Mouse (Mus musculus): ENCODE data around the gene Samd3. TPM values are rescaled to one million over a fixed set of nuclear protein-coding genes. Genes with fewer than 3 reads are reported as not detected.

The Samd3 gene
- polyA plus RNA-seq, 1 experiment from 2014 or later = not detected

DNA sequence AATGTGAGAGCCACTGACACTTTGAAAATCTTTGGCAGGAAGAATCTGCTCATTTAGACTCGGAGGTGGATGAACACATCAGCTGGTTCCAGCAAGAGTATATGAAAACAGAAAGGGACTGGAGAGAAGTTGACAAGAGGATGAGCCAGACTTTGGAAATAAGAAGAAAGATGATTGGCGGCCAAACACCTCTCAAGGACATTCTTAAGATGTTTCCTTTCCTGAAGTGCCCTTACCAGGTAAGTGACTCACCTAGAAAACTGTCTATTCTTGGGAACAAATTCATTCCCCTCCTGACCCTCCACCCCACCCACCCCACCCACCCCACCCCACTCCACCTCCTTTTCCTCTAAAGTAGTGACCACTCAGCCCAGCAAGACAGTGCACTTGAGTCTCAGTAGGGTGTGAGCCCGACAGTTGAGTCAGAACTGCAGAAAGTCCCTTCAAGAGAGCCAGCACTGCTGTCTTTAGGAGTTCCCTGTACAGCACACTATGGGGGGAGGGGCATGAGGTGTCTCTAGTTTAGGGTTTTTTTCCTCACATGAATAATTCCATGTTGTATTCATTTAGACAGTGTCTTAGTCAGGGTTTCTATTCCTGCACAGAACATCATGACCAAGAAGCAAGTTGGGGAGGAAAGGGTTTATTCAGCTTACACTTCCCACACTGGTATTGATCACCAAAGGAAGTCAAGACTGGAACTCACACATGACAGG is 34.4 kb downstream of the Samd3 start:
- Histone ChIP-seq H3K36me3 (ENCODE audit: control insufficient read depth, insufficient read depth, low read length) (no peaks in the 10 kb centered on the region), H3K4me1 (ENCODE audit: control insufficient read depth in 2 of 2, insufficient read depth in 2 of 2, low read length in 2 of 2) (no peaks in the 10 kb centered on the region), H3K27ac (replicated peaks in 1 of 2; ENCODE audit: control insufficient read depth in 1 of 2, insufficient read depth in 1 of 2, low read depth in 2 of 2, low read length in 2 of 2) (no peak overlapping the region), H3K27me3 (ENCODE audit: control insufficient read depth, insufficient read depth, low read length) (no peaks in the 10 kb centered on the region), H3K9me3 (ENCODE audit: control insufficient read depth, low read length) (no peaks in the 10 kb centered on the region), H3K9ac (ENCODE audit: low read length) (no peak overlapping the region), H3K4me2 (ENCODE audit: low read length) (no peak overlapping the region), H3K4me3 (ENCODE audit: control insufficient read depth in 1 of 2, insufficient read depth in 1 of 2, low read depth in 1 of 2, low read length in 2 of 2) (no peak overlapping the region)
- ATAC-seq (ENCODE audit: insufficient number of reproducible peaks, insufficient read depth, low FRiP score, low read depth) = no peak
- 78% methylated on average over 3 of the region's 3 CpGs for WGBS

DNA sequence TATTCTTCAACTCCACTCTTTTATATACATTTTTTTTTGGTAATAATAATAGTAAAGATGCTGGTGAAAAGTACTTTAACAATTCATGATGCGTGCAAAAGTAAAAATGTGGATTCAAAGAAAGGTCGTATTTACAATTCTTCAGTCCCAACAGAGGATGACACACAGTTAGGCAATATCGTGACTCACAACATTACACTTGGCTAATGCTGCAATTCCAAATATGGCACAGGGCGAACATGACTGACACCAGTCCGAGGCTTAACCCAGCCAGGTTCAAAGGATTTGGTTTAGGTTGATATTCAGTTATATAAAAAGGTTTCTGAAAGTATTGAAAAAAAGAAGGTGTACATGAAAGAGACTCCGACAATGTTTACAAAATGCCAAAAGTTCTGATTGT is 45.9 kb downstream of the Samd3 start:
- ATAC-seq (ENCODE audit: insufficient number of reproducible peaks, insufficient read depth, low FRiP score, low read depth) = no peak
- peaks cover 52% of the 10 kb centered on the region for H3K36me3 ChIP-seq (ENCODE audit: control insufficient read depth, insufficient read depth, low read length)
- no peaks in the 10 kb centered on the region for H3K27me3 ChIP-seq (ENCODE audit: control insufficient read depth, insufficient read depth, low read length)
- 87% methylated on average over 6 of the region's 6 CpGs for WGBS
- H3K4me2 ChIP-seq (ENCODE audit: low read length) = no peak overlapping the region
- no peak overlapping the region for H3K9ac ChIP-seq (ENCODE audit: low read length)
- H3K4me3 ChIP-seq (ENCODE audit: control insufficient read depth in 1 of 2, insufficient read depth in 1 of 2, low read depth in 1 of 2, low read length in 2 of 2) = no peak overlapping the region
- no peaks in the 10 kb centered on the region for H3K9me3 ChIP-seq (ENCODE audit: control insufficient read depth, low read length)
- H3K4me1 ChIP-seq (ENCODE audit: control insufficient read depth in 2 of 2, insufficient read depth in 2 of 2, low read length in 2 of 2) = no peaks in the 10 kb centered on the region
- H3K27ac ChIP-seq (replicated peaks in 1 of 2; ENCODE audit: control insufficient read depth in 1 of 2, insufficient read depth in 1 of 2, low read depth in 2 of 2, low read length in 2 of 2) = no peak overlapping the region

DNA sequence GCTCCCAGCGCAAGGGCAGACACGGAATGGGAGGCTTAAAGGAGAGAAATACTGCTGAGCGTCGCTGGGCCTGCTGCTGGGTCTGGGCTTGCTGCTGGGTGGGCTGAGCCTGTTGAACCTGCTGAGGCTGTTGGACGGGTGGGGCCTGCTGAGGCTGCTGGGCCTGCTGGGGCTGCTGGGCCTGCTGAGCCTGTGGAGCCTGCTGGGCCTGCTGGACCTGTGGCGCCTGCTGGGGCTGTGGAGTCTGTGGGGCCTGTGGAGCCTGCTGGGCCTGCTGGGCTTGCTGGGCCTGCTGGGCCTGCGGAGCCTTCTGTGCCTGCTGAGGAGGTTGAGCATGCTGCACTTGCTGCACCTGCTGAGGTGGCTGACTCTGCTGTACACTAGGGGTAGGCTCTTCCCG is 50.5 kb downstream of the Samd3 start:
- Histone ChIP-seq H3K4me3 (ENCODE audit: control insufficient read depth in 1 of 2, insufficient read depth in 1 of 2, low read depth in 1 of 2, low read length in 2 of 2) (no peak overlapping the region), H3K9ac (ENCODE audit: low read length) (no peak overlapping the region), H3K27me3 (ENCODE audit: control insufficient read depth, insufficient read depth, low read length) (no peaks in the 10 kb centered on the region), H3K27ac (replicated peaks in 1 of 2; ENCODE audit: control insufficient read depth in 1 of 2, insufficient read depth in 1 of 2, low read depth in 2 of 2, low read length in 2 of 2) (no peak overlapping the region), H3K4me1 (ENCODE audit: control insufficient read depth in 2 of 2, insufficient read depth in 2 of 2, low read length in 2 of 2) (no peaks in the 10 kb centered on the region), H3K9me3 (ENCODE audit: control insufficient read depth, low read length) (no peaks in the 10 kb centered on the region), H3K4me2 (ENCODE audit: low read length) (no peak overlapping the region), H3K36me3 (ENCODE audit: control insufficient read depth, insufficient read depth, low read length) (peaks cover 58% of the 10 kb centered on the region)
- WGBS = 60% methylated on average over 8 of the region's 8 CpGs
- no peak for ATAC-seq (ENCODE audit: insufficient number of reproducible peaks, insufficient read depth, low FRiP score, low read depth)

DNA sequence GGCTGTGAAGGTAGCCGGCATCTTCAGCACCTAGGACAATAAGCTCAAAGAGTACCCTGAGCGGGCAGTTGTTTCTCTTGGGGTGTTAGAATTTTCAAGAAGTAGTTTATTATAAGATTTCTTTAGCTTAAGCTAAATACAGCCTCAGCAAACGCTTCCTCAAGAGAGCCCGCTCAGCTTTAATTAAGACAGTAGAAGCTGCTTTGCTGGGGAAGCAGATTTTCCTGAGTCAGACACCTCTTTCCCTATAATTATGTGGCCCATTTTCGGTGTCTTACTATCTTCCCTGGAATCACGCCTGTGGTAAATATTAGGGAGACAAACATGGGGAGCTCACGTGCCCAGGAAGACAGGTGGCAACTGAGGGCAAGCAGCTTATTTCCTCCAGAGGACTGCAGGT is 57.6 kb downstream of the Samd3 start:
- Histone ChIP-seq H3K4me1 (ENCODE audit: control insufficient read depth in 2 of 2, insufficient read depth in 2 of 2, low read length in 2 of 2) (no peaks in the 10 kb centered on the region), H3K27me3 (ENCODE audit: control insufficient read depth, insufficient read depth, low read length) (no peaks in the 10 kb centered on the region), H3K9ac (ENCODE audit: low read length) (no peak overlapping the region), H3K4me3 (ENCODE audit: control insufficient read depth in 1 of 2, insufficient read depth in 1 of 2, low read depth in 1 of 2, low read length in 2 of 2) (no peak overlapping the region), H3K9me3 (ENCODE audit: control insufficient read depth, low read length) (no peaks in the 10 kb centered on the region), H3K27ac (replicated peaks in 1 of 2; ENCODE audit: control insufficient read depth in 1 of 2, insufficient read depth in 1 of 2, low read depth in 2 of 2, low read length in 2 of 2) (no peak overlapping the region), H3K36me3 (ENCODE audit: control insufficient read depth, insufficient read depth, low read length) (peaks cover 21% of the 10 kb centered on the region; the same call in 1 of the 2 replicates), H3K4me2 (ENCODE audit: low read length) (no peak overlapping the region)
- ATAC-seq (ENCODE audit: insufficient number of reproducible peaks, insufficient read depth, low FRiP score, low read depth) = no peak
- 89% methylated on average over 7 of the region's 7 CpGs for WGBS

DNA sequence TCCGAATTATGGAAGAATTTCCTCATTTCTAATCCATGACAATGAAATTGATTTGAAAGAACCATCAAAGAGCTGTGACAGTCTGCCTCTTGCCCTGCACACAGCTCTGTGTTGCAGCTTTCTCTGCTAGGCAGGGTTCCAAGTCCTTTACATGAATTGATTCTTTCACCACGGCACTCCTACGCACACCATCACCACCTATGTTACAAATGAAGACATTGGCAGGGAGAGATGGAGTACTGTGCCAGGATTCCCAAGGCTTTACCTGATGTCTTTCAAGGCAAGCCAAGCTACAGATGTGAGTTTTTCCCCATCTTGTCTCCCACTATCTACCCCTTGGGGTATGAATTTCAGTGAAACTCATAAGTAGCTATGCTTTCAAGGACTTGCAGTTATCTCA is 67.7 kb downstream of the Samd3 start:
- Histone ChIP-seq H3K4me2 (ENCODE audit: low read length) (no peak overlapping the region), H3K4me1 (ENCODE audit: control insufficient read depth in 2 of 2, insufficient read depth in 2 of 2, low read length in 2 of 2) (no peaks in the 10 kb centered on the region), H3K4me3 (ENCODE audit: control insufficient read depth in 1 of 2, insufficient read depth in 1 of 2, low read depth in 1 of 2, low read length in 2 of 2) (no peak overlapping the region), H3K9me3 (ENCODE audit: control insufficient read depth, low read length) (no peaks in the 10 kb centered on the region), H3K27ac (replicated peaks in 1 of 2; ENCODE audit: control insufficient read depth in 1 of 2, insufficient read depth in 1 of 2, low read depth in 2 of 2, low read length in 2 of 2) (no peak overlapping the region), H3K36me3 (ENCODE audit: control insufficient read depth, insufficient read depth, low read length) (peaks cover 33% of the 10 kb centered on the region), H3K9ac (ENCODE audit: low read length) (no peak overlapping the region), H3K27me3 (ENCODE audit: control insufficient read depth, insufficient read depth, low read length) (no peaks in the 10 kb centered on the region)
- 65% methylated on average over 3 of the region's 3 CpGs for WGBS
- ATAC-seq (ENCODE audit: insufficient number of reproducible peaks, insufficient read depth, low FRiP score, low read depth) = no peak

DNA sequence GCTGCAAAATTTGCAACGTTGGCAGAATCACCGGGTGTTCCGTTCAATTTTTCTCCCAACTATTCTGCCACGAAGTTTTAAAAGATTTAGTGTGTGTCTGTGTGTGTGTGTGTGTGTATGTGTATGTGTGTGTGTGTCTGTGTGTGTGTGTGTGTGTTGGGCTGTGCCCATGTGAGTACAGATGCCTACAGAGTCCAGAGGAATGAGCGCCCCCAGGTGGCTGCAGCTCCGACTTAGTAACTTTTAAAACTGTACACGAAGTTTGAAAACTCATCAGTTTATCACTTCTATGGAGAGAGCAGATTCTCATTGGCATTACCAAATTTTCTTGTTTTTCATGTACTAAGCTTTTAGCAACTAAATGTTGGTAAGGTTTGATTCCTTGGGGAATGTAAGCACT is 68.1 kb downstream of the Samd3 start:
- ATAC-seq (ENCODE audit: insufficient number of reproducible peaks, insufficient read depth, low FRiP score, low read depth) = no peak
- no peak overlapping the region for H3K9ac ChIP-seq (ENCODE audit: low read length)
- WGBS = 80% methylated on average over 7 of the region's 7 CpGs

DNA sequence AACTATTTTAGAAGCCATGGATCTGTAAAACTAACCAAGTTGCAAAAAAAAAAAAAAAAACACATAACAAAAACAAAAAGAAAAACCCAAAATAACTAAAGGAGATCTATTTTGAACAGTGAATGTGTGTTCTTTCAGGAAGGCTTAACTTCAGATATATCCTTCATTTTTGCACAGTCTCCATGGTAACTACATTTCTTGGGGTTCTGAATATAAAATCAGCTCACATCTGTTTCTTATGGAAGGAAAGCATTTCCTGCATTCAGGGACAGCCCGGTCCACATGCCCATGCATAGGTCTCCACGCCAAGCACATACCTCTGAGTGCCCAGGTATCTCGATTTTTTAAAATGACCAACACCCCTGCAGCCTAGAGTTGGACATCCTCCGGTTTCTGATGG is 72.8 kb downstream of the Samd3 start:
- 91% methylated on average over 4 of the region's 4 CpGs for WGBS
- no peak for ATAC-seq (ENCODE audit: insufficient number of reproducible peaks, insufficient read depth, low FRiP score, low read depth)
- Histone ChIP-seq H3K27ac (replicated peaks in 1 of 2; ENCODE audit: control insufficient read depth in 1 of 2, insufficient read depth in 1 of 2, low read depth in 2 of 2, low read length in 2 of 2) (no peak overlapping the region), H3K4me1 (ENCODE audit: control insufficient read depth in 2 of 2, insufficient read depth in 2 of 2, low read length in 2 of 2) (no peaks in the 10 kb centered on the region), H3K9ac (ENCODE audit: low read length) (no peak overlapping the region), H3K36me3 (ENCODE audit: control insufficient read depth, insufficient read depth, low read length) (peaks cover 29% of the 10 kb centered on the region), H3K4me3 (ENCODE audit: control insufficient read depth in 1 of 2, insufficient read depth in 1 of 2, low read depth in 1 of 2, low read length in 2 of 2) (no peak overlapping the region), H3K9me3 (ENCODE audit: control insufficient read depth, low read length) (no peaks in the 10 kb centered on the region), H3K27me3 (ENCODE audit: control insufficient read depth, insufficient read depth, low read length) (no peaks in the 10 kb centered on the region), H3K4me2 (ENCODE audit: low read length) (no peak overlapping the region)

More for the DNA sequence above, 68.1 kb downstream of the Samd3 start:
- H3K27ac ChIP-seq (replicated peaks in 1 of 2; ENCODE audit: control insufficient read depth in 1 of 2, insufficient read depth in 1 of 2, low read depth in 2 of 2, low read length in 2 of 2) = no peak overlapping the region
- H3K4me2 ChIP-seq (ENCODE audit: low read length) = no peak overlapping the region
- no peaks in the 10 kb centered on the region for H3K9me3 ChIP-seq (ENCODE audit: control insufficient read depth, low read length)
- H3K4me3 ChIP-seq (ENCODE audit: control insufficient read depth in 1 of 2, insufficient read depth in 1 of 2, low read depth in 1 of 2, low read length in 2 of 2) = no peak overlapping the region
- H3K27me3 ChIP-seq (ENCODE audit: control insufficient read depth, insufficient read depth, low read length) = no peaks in the 10 kb centered on the region
- H3K4me1 ChIP-seq (ENCODE audit: control insufficient read depth in 2 of 2, insufficient read depth in 2 of 2, low read length in 2 of 2) = no peaks in the 10 kb centered on the region
- peaks cover 32% of the 10 kb centered on the region for H3K36me3 ChIP-seq (ENCODE audit: control insufficient read depth, insufficient read depth, low read length)

DNA sequence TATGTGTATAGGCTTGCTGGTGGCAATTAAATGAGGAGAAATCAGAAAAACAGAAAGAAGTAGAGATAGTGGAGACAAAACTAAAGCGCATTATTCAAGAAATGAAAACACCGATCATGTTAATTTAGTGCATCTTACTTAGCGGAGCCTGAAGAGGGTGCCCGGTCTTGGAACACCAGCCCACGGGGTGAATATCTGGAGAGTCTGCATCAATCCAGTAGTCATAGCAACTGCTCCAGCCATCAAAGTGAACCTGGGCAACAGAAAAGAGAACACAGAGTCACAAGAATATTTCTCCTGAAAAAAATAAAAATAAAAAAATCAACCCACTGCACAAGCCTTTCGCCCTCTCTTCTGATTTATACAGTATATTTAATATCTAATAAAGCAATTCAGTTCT is 74.0 kb downstream of the Samd3 start:
- H3K9me3 ChIP-seq (ENCODE audit: control insufficient read depth, low read length) = no peaks in the 10 kb centered on the region
- ATAC-seq (ENCODE audit: insufficient number of reproducible peaks, insufficient read depth, low FRiP score, low read depth) = no peak
- no peaks in the 10 kb centered on the region for H3K27me3 ChIP-seq (ENCODE audit: control insufficient read depth, insufficient read depth, low read length)
- H3K4me2 ChIP-seq (ENCODE audit: low read length) = no peak overlapping the region
- no peaks in the 10 kb centered on the region for H3K4me1 ChIP-seq (ENCODE audit: control insufficient read depth in 2 of 2, insufficient read depth in 2 of 2, low read length in 2 of 2)
- H3K9ac ChIP-seq (ENCODE audit: low read length) = no peak overlapping the region
- peaks cover 36% of the 10 kb centered on the region for H3K36me3 ChIP-seq (ENCODE audit: control insufficient read depth, insufficient read depth, low read length)
- H3K27ac ChIP-seq (replicated peaks in 1 of 2; ENCODE audit: control insufficient read depth in 1 of 2, insufficient read depth in 1 of 2, low read depth in 2 of 2, low read length in 2 of 2) = no peak overlapping the region
- H3K4me3 ChIP-seq (ENCODE audit: control insufficient read depth in 1 of 2, insufficient read depth in 1 of 2, low read depth in 1 of 2, low read length in 2 of 2) = no peak overlapping the region
- 89% methylated on average over 6 of the region's 6 CpGs for WGBS
